Mouse (Mus musculus) lung, postnatal 36 days (tissue): ENCODE data around the gene Ehhadh.
"Not testable (repeated sequence)": the region's sequence is repeated elsewhere in the genome, so short reads cannot be mapped to it uniquely, and the experiment has no call there.

ENCODE experiments used
- DNase-seq: peaks from one replicate; pipeline ENCODE4 v3.0.0; 2022; ENCODE audit warnings: mixed read lengths

Ehhadh gene

DNA sequence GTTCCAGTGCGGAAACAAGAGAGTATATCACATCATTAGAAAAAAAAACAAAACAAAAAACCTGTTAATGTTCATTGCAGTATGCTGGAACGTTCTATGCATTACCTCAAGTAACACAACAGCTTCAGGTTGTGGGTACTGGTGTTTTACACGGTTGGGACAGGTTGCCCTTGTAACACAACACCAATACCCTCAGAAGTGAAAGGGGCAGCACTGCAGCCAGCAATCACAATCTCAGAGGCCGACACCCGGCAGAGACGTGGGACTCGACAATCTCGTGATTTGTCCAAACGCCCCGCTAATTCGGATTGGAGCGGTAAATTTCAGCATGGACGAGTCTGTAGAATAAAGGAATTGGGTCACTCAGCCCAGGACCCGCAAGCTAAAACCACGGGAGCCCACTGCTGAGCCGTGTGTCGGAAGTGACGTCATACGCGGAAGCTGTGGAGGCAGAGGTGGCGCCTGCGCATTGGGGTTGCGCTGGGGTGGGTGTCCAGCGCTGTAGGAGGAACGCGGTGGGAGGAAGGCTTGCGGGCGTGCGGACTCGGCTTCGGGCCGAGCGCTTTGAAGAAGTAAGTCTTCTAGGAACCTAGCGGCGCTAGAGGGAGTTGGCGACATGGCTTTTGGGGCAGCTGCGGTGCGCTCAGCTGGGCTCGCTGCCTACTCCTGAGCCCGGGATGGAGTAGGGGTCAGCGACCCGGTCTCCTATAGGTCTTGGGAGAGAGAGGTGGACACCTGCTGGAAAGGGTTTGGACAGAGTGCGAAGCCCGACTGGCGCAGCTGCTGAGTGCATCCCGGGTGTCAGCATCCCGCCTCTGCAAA lies 6.5 kb upstream of the Ehhadh start, which contains the start of gene Map3k13:
TSS of gene Map3k13 (plus strand) at position 472 of the 822 bp plus-strand sequence.
- peak; percentile 97 for DNase-seq

DNA sequence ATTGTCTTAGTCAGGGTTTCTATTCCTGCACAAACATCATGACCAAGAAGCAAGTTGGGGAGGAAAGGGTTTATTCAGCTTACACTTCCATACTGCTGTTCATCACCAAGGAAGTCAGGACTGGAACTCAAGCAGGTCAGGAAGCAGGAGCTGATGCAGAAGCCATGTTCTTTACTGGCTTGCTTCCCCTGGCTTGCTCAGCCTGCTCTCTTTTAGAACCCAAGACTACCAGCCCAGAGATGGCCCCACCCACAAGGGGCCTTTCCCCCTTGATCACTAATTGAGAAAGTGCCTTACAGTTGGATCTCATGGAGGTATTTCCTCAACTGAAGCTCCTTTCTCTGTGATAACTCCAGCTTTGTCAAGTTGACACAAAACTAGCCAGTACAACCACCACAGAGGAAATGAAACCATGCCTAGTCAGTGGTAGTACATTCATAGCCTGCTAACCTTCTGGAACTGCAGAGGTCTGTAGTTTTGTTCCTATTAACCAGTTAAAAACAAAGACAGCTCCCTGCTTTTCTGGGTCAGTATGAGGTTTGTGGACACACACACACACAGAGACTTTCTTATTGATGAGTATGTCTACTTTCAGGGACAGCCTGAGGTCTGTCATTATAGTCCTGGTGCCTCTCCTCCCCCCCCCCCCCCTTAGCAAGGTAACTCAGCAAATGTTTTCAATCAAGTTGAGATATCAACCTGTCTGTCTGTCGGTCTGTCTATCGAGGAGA lies 5.6 kb upstream of the Ehhadh start:
- DNase-seq, result not testable (repeated sequence)

DNA sequence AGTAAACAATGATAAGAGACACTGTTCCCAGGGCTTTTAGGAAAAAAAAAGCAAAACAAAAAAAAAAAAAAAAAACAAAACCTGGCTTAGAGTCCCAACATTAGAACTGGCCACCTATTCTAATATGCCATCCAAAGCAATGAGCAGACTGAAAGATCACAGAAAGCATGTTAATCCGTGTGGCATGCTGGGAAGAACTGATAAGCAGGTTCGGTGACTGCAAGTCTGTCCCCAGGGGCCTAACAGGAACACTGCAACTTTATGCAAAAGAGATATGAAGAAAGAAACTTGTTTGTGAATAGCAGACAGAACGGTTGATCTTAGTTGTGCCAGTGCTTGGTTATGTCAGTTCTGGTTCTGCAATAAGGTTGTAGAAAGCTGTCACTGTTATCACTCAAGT lies 4.2 kb upstream of the Ehhadh start:
- no peak for DNase-seq

DNA sequence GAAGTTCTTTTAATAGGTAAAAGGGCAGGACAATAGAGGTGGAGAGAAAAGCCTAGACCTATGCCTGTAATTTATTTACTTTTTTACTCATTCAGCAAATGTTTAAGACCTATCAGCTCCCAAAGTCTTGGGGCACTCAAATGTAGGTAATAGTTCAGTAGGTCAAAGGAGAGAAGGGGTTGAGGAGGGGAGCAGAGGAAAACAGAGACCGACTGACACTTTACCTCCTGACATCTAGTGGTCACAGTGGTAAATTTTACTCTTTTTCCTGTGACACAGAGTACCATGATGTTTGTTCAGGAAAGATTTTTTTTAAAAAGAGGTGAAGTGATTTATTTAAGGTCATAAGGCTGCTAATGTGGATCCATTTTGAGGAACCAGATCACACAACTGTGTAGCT lies 2.9 kb upstream of the Ehhadh start:
- no peak for DNase-seq

DNA sequence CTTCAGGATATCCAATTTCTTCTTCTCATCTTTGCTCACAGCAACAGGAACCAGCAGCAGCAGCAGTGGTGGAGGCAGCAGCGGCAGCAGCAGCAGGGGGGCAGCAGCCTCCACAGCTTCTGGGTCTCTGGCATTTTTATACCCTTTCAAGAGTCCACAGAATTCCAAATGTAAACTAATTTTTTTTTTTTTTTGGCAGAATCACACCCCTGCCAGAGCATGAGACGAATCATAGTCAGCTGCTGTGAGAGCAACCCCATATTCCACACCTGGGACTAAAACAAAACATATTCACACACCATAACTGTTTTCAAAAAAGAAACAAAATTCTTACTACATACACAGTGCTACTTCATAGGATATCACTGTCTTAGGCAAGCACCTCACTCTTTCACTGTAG lies 1.6 kb upstream of the Ehhadh start:
- DNase-seq, result no peak

DNA sequence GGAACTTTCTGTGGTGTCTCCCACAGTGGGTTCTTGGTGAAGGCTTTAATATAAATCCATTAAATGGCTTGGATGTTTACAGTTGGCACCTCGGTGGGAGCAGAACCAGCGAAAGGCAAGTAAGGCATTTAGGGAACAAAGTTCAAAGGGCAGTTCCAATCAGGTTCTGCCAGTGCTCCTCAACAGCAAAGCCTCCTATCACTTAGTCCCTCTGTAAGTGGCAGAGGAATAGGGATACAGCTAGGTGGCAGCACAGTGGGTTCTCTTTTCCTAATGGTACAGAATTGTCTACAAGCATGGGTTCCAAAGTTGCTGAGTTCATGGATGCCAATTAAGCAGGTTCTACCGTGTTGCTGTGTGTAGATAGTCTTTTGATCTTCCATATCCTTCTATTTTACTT lies 974 bp upstream of the Ehhadh start:
- DNase-seq, result no peak

DNA sequence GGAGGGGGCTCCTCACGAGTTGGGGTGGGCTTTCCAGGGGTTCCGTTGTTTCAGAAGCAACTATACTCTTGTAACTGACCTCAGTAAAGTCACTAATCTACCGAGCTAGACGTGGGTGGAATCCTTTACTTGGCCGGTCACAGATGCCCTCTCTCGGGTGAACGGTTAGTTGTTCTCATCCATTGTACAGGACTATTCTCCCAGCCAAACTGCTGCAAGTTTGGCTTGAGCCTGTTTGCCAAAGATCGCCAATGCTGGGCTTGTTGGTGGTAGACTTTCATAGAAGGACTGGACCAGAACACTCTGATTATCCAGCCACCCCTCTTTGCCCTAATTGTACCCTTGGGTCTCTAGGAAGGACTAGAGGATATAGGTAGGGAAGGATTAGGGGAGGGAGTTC lies 1.3 kb downstream of the Ehhadh start:
- no peak for DNase-seq

DNA sequence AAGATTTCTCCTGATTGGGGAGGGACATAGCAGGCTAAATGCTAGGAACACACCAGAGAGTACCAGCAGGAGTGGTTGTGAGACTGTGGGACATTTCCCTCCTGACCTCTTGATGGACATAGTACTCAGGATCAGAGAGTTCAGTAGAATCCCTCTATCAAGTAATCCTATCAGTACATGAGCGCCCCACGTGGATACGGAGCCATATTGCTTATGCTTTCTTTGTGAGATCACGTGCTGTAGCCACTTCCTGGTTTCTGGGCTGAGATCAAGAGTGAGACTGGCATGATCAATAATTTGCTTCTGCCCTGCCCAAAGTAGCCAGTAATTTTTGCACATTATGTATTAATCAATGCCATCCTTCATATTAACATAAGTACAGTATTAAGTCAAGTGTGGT lies 2.6 kb downstream of the Ehhadh start:
- no peak for DNase-seq

DNA sequence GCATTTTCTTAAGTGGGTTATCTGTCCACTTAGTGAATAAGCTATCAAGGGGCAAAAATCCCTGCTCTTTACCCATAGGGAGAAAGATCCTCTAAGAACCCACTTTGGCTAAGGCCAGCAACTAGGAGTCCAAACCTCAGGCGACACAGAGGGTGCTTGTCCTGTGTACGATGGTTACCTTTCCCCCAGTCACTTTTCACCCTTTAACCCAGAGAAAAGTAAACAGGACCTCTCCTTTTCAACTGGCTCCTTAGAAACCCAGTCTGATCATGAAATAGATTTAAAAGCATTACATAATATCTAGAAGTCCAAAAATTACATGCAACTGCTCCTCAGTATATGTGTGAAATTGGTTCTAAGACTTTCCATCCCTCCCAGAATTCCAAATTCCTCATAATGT lies 4.8 kb downstream of the Ehhadh start:
- no peak for DNase-seq

DNA sequence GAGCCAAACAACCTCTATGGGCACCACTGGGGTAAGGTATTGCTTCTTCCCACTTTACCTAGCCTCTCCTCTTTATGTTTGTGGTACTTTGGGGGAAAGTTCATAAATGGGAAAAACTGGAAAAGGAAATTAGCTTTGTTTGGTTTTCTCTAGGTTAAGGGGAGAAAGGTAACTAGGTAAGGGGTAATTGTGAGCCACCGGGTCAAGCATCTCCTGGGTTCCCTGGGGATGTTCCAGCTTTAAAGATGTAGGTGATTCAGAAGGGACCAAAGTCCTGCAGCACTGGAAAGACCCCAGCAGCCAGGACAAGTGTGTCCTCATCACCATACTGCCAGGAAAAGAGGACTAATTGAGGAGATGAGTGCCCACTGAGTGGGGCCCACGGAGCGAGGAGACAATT lies 5.7 kb downstream of the Ehhadh start:
- no peak for DNase-seq

DNA sequence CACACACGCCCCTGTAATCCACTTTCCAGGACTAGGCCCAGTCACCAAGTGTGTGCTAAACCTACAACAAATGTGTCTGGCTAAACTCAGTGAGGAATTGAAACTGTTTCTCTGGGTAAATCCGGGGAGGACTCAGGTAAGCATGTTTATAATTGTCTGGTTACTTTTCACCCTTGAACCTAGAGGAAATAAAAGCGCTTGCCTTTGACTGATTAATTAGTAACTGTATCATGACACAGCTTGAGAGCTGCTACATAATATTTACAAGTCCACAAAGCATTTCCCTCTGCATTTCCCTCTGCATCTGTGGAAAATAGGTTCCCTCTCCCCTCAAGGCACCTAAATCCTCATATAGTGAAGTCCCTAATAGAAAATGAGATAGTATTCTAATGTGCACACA lies 6.3 kb downstream of the Ehhadh start:
- DNase-seq, result no peak

DNA sequence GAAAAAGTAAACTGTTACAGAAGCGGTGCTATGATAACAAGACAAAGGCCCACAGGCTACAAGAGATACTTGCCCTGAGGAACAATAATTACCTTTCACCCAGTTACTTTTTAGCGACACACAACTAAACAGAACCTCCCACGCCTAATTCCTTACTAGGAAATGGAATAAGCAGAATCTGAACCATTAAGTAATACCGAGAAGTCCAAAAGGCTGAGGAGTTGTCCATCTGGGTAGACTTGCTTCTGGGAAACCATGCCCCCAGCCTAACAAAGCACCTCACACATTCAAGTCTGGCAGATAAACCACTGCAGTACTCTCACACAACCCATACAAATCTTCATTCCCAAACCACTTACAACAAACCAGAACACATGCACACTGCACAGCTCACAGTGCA lies 8.5 kb downstream of the Ehhadh start:
- DNase-seq, result peak; percentile 25

DNA sequence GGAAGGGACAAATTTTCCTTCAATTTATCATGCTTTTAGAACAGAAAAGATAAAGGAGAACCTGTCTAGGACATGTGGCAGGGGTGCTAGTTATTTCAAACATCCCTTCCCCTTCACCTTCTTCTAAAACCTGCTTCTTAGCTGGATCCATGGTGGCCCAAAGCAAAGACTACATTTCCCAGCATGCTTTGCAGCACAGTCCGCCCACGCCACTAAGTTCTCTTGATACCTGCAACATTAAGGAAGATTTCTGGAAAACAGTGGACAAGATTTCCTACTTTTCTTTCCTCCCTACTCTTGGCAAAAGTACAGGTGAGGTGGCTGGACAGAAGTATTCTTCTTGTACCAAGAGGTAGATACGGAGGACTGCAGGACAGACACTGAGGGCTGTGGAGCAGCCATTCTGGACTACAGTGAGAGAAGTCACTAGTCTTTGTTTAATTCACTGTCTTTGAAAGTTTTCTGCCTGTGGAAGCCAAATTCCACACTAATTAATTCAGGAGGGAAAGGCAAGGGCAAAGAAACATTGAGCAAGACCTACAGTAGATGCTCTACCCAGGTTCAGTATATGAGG lies 9.2 kb downstream of the Ehhadh start:
- DNase-seq, result peak; percentile 44

DNA sequence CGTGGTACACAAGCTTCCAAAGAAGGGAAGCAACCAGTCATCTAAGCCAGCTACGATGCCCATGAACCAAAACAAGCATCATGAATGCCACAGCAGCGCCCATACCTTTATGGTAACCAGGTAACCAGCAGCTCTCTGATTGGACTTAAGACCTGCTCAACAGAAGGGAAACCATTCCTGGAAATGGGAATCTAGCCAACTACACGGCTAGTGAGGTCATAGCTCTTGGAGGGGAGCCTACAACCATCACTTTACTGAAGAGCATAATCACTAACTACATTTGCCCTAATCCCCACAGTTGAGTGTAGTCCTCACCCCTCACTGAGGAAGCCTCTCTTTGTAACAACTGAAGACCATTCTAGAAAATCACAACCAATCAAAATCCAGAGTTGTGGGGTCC lies 12.9 kb downstream of the Ehhadh start:
- DNase-seq, result no peak

DNA sequence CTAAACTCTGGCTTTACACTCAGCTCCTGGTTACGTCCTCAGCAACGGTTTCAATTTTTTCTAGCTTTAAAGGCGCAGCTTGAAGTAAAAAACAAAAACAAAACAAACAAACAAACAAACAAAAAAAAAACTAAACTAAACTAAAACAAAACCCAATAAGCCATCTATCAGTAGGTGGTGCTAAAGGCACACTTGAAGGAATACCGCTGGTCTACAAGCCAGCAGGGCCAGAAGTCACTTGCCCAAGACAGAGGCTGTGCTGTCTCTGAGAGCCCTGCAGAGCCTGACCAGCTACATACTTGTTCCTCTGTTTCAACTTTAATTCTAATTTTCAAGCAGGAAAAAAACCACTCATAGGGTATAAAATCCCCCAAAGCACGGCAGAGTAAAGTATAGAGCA lies 17.9 kb downstream of the Ehhadh start:
- DNase-seq, result peak; percentile 45

DNA sequence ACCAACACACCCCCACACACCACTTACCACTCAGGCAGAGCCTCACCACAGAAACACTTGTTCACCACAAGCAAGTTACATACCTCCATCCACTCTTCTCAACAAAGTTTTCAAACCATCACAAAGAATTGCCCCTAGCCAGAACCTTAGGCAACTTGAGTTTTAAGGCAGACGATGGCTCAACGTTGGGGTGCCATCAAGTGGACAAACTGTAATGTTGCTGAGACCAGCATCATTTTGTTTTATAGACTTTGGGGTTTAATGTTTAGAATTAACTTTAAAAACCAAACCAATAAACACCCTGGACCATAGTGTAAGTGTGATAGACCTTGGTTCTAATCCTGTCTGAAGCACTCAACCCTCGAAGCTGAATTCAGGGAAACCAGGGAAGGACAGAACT lies 19.4 kb downstream of the Ehhadh start:
- no peak for DNase-seq

DNA sequence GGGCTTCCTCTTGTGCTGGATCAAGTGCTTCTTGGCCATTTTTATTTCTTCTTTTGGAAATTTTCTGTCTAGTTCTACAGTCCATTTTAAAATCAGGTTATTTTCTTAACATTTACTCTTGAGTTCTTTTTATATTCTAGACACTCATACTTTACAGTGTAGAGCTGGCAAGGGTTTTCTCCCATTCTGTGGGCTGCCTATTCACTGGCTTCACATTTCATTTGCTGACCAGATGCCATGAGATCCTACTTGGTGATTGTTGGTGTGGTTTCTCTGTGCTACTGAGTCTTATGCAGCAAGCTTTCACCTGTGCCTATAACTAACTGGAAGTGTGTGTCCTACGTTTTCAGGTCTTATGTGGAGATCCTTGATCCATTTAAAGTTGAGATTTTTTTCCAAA lies 29.2 kb downstream of the Ehhadh start:
- no peak for DNase-seq

DNA sequence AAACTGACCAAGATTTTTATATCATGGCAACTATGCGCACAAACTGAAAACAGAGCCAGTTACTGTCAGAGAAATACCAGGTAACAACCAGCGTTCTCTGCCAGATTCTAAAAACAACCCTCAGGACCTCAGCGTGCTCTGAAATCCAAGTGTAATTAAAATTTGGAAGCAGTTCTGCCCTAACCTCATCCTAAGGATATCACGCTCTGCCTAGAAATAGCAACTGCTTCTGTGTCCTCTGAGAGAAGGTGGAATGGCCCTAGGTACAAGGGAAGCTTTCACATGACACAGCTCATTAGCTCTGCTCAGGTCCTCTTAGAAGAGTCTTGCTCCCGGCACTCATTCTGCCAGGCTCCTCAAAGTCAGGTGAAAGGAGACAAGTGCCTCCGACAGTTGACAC lies 44.2 kb downstream of the Ehhadh start:
- no peak for DNase-seq

DNA sequence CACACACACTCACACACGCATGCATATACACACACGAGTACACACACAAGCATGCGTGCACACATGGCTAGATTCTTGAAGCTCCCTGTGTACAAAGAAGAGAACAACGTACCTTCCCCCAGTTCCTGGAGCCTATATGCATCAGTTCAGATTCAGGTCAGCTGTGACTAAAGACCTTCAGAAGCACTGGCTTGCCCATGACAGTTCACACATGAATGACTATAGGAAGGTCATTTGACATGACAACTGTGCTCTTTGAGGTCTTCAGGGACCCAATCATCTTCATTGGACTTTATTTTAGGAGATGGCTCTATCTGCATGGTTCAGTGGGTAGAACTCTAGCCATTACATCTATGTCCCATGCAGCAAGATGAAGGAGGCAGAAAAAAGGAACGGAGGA lies 44.7 kb downstream of the Ehhadh start:
- DNase-seq, result no peak

DNA sequence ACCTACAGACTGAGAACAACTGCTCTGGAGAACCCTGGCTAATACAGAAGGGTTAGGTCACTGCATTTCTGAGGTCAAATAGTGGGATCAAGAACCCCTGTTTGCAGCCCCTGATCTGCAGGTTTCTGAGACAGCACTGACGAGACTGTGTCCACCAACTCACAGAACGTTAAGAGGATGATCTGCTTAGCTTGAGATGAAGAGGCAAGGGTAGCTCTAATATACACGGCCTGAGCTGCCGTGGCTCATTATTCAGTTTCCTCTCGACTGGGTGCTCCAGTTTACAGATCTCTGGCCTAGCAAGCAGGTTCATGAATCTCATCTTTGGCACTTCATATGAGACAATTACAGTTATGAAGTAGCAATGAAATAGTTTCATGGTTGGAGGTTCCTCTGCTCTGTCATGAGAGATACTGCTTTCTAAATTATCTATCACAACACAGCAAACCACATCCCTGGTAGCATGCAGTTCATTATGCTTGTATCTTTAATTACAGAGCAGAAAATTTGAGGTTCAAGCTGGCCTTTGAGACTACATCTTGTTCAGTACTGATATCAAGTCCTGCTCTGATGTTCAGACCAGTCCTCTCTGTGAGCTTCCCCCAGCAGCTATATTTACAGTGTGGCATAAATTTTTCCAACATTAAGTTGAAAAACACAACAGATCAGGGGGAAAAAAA lies 45.3 kb downstream of the Ehhadh start:
- no peak for DNase-seq

DNA sequence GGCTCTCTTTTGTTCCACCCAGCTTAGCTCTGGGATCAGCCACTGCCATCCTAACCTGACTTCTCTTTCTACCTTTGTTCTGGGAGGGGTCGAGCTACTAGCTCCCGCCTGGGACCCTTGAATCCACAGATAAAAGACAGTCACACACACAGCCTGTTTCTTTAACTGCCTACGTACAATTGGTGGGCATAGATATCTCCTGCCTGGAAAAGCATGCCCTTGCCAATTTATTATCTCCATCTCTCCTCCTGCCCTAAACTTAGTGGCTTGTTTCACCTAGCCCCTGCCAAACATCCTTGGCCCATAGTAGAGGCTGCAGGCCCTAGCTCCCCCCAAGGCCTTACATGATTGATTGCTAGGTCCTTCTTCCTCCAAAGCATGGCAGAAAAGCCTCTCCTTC lies 46.1 kb downstream of the Ehhadh start:
- no peak for DNase-seq

DNA sequence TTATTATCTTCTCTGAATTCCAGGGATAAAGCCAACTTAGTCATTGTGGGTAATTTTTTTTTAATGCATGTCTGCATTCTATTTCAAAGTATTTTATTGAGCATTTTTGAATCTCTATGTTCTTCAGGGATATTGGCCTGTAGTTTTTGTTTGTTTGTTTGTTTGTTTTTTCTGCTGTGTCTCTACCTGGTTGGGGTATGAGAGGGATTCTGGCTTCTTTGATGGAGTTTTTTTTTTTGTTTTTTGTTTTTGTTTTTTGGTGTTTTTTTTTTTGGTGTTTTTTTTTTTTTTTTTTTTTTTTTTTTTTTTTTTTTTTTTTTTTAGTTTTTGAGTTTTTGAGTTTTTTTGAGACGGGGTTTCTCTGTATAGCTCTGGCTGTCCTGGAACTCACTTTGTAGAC lies 52.0 kb downstream of the Ehhadh start:
- DNase-seq, result no peak

DNA sequence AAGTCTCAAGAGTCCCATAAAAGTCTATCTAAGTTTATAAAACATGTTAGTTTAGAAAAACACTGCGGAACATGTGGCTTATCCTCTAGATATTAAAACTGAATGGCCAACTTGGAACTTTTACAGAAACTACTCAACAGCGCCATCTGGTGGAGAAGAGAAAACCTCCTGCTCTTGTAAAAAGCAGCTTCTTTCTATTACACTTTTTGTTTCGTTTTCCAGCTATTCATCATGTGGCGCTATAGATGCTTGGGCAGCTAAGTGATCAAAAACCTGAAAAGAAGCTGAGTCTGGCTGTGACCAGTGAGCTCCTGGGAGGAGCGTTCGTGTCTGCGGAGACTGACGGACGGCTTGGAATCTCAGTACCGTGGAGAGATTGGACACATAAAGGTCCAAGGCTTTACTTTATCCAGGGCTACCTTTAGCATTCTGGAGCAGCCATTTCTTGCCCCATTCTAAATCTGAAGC lies 59.7 kb downstream of the Ehhadh start:
- peak; percentile 89 for DNase-seq
